Mouse (Mus musculus) layer of hippocampus, postnatal 14 days (tissue): ENCODE measurements around the gene Gm10382. TPM values are rescaled to one million over a fixed set of nuclear protein-coding genes. Genes with fewer than 3 reads are reported as not detected.

Source experiments
- DNase-seq, 2 experiments: peaks; one replicate each; pipeline ENCODE4 v3.0.0; 2021 to 2022; ENCODE audit warnings: low spot score in 2 of 2, mixed read lengths in 1 of 2
- long read RNA-seq, 2 experiments: library from polyadenylated mRNA; stranded (forward); transcript quantifications; one replicate each; pipeline ENCODE4 v2.0.0; 2021
- total RNA-seq, 2 experiments: library from RNA; stranded (reverse); gene quantifications; 2 replicates each; pipeline ENCODE4 v1.2.3; 2021

The Gm10382 gene
- under 1 TPM; 0.28 to 0.52 TPM for total RNA-seq
- long read RNA-seq, experiment 1: 0 reads
- long read RNA-seq, experiment 2, partial matches to known transcripts: 0 of 1 reads
- long read RNA-seq, experiment 2, other reads (novel, unspliced or antisense): 0 of 1 reads

- DNase-seq: peak; percentile 75 to 83
These were observed at the start of gene Gm10382 for GRCm38 (mm10) chr5:125389131-125389578. TSS of gene Gm10382 (plus strand) at chr5:125389322.

- DNase-seq: peak; percentile 36 to 43
These were observed 49.1 kb upstream of the Gm10382 start for GRCm38 (mm10) chr5:125339851-125340531.

GRCm38 (mm10) chr5:125340547-125341262, 48.4 kb upstream of the Gm10382 start, which contains the start of gene Scarb1:
TSS of gene Scarb1 (minus strand) at chr5:125341094.
- peak; percentile 84 to 88 for DNase-seq

GRCm38 (mm10) chr5:125341459-125342090, 47.5 kb upstream of the Gm10382 start:
- no peak for DNase-seq

- DNase-seq: no peak
These were observed 44.8 kb upstream of the Gm10382 start for GRCm38 (mm10) chr5:125344296-125344695.

GRCm38 (mm10) chr5:125348067-125348466, 41.1 kb upstream of the Gm10382 start:
- no peak for DNase-seq

GRCm38 (mm10) chr5:125348487-125348886, 40.6 kb upstream of the Gm10382 start:
- peak; percentile 42 to 51 for DNase-seq

- DNase-seq: no peak
These were observed 39.7 kb upstream of the Gm10382 start for GRCm38 (mm10) chr5:125349391-125349790.

- DNase-seq: no peak
These were observed 38.1 kb upstream of the Gm10382 start for GRCm38 (mm10) chr5:125351057-125351456.

GRCm38 (mm10) chr5:125351939-125352338, 37.2 kb upstream of the Gm10382 start:
- no peak for DNase-seq

GRCm38 (mm10) chr5:125352781-125353294, 36.3 kb upstream of the Gm10382 start:
- DNase-seq: no peak

GRCm38 (mm10) chr5:125354885-125355492, 34.1 kb upstream of the Gm10382 start:
- no peak for DNase-seq

- DNase-seq: no peak
These were observed 33.5 kb upstream of the Gm10382 start for GRCm38 (mm10) chr5:125355650-125356049.

- DNase-seq: no peak
These were observed 31.4 kb upstream of the Gm10382 start for GRCm38 (mm10) chr5:125357543-125358269.

GRCm38 (mm10) chr5:125358270-125358608, 30.9 kb upstream of the Gm10382 start:
- no peak for DNase-seq

- peak in 1 of 2 experiments; percentile 42 for DNase-seq
These were observed 28.6 kb upstream of the Gm10382 start for GRCm38 (mm10) chr5:125360566-125360965.

- DNase-seq: no peak
These were observed 28.1 kb upstream of the Gm10382 start for GRCm38 (mm10) chr5:125360981-125361510.

- peak in 1 of 2 experiments; percentile 33 for DNase-seq
These were observed 25.2 kb upstream of the Gm10382 start for GRCm38 (mm10) chr5:125363894-125364293.

GRCm38 (mm10) chr5:125364851-125365429, 24.2 kb upstream of the Gm10382 start:
- no peak for DNase-seq

GRCm38 (mm10) chr5:125368156-125368555, 21.0 kb upstream of the Gm10382 start:
- no peak for DNase-seq
